Mouse (Mus musculus) spleen, postnatal 36 days (tissue): ENCODE data around the gene Rgma.

Experiments used
- DNase-seq, 2 experiments: peaks; one replicate each; pipeline ENCODE4 v3.0.0; 2022; ENCODE audit warnings: low spot score in 2 of 2, mixed read lengths in 1 of 2

The Rgma gene

GRCm38 (mm10) chr7:73400051-73400916 lies 25.0 kb downstream of the Rgma start:
- no peak for DNase-seq

GRCm38 (mm10) chr7:73402106-73402505 lies 26.8 kb downstream of the Rgma start:
- DNase-seq: no peak

DNA sequence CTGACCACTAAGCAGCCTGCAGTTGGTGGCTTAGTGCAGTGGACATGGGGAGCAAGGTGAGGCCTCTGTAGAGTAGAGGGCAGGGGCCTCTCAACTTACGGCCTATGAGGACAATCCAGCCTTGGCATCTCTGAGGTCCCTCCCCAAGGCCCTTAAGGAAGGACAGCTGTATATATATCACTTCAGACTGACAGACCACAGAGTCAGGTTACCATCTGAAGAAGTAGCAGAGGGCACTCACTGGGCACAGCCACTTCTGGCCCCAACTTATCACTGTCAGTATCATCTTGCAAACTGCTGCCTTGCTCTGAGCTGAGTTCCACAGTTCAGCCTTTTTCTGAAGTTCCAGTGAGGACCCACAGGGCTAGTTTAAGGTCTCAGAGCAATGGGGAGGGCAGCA lies 27.4 kb downstream of the Rgma start:
- DNase-seq: no peak

GRCm38 (mm10) chr7:73403538-73403937 lies 28.2 kb downstream of the Rgma start:
- no peak for DNase-seq

GRCm38 (mm10) chr7:73405550-73405949 lies 30.2 kb downstream of the Rgma start:
- DNase-seq: no peak

DNA sequence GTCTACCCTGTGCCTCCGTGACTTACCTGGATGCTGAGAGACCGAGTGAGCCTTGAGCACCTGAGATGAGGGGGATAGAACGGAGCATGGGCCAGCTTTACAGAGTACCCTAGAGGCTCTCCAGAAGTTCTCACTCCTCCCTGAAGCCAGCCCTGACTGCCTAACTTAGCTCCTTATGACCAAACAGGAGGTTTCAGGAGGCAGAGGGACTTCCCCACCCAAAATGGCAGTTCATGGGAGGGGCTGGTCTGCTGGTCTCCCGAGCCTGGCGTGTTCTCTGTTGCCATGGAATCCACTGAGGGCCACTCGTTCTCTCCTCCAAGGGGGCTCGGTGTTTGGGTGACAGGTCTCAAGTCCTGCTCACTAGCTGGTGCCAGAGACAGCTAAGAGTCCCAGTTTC lies 36.2 kb downstream of the Rgma start:
- no peak for DNase-seq

DNA sequence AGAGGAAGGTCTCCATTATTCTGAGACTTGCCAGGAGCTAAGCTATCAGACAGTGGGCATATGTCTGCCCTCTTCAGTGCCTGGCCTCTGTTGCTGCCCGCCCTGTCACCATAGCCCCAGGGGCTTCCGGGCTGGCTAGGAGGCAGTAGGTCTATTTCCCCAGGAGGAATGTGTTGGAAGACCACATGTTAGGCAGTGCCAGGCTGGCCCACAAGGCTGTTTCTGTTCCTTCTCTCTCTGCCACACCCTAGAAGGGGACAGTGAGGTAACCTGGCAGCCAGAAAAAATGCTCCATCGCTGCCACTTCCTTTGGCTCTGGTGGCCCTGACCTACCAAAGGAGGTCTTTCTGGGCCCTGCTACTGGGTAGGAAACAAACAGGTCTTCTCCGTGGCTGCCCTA lies 36.7 kb downstream of the Rgma start:
- no peak for DNase-seq

- no peak for DNase-seq
Observed at GRCm38 (mm10) chr7:73412419-73412818, 37.1 kb downstream of the Rgma start.

DNA sequence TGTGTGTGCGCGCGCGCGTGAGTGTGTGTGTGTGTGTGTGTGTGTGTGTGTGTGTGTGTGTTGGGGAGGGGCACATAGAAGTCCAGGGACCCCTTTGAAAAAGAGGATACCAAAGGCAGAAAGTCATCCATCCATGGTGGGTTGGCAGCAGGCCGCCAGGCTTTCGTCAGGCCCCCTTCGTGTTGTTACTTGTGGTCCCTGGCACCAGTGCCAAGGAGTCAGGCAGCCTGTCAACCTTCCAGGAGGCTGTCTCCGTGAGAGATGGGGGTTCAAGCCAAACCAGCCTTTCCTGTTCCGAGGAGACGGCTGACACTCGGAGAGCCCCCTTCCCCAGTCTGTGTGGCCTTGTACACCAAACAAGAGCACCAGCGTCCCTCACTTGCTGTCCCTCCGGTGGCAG lies 38.9 kb downstream of the Rgma start:
- DNase-seq: no peak

- DNase-seq: no peak
Observed at GRCm38 (mm10) chr7:73419375-73419774, 44.1 kb downstream of the Rgma start.

DNA sequence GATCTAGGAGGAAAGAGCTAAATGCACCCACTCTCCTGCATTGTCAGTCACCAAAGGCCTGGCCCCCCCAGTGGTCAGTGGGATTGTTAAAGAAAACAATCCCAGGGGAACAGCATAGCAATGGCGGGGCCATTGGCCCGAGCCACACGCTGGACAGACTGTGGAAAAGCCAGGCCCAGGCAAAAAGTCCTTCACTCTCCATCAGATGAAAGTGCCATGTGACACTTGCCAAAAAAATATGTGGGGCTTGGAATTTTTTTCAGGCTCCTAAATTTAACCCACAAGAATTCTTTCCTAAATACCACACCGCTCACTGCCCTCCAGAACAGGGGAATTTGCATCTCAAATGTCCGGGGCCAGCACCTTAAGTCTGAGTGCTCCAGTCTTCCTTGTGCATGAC lies 45.5 kb downstream of the Rgma start:
- DNase-seq: no peak

DNA sequence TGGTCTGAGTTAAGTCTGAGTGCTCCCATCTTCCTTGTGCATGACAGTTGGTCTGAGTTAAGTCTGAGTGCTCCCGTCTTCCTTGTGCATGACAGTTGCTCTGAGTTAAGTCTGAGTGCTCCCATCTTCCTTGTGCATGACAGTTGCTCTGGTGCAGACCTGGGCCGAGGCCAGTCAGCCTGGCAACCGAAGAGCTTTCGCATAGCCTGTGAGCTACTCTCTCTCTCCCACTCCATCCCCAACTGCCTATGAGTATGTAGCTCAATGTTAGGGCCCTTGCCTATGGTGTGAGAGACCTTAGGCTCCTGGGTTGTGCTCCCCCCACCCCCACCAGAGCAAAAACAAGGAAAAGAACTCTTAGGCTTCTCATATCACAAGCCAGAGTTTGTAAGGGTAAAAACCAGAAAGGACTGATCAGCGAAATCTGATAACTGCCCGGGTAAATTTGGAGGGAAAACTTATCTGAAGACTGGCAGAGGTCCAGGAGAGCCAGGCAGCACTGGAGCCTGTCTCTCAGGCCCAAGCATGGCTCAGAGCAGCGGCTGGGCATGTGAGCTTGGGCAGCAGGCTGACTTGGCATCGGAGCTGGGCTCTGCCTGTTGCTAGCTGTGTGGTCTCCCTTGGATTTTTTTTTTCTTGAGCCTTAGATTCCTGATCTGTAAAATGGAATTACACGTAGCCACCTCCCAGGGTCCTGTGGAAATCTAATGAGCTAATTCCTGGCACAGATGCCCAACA lies 46.1 kb downstream of the Rgma start:
- no peak for DNase-seq

DNA sequence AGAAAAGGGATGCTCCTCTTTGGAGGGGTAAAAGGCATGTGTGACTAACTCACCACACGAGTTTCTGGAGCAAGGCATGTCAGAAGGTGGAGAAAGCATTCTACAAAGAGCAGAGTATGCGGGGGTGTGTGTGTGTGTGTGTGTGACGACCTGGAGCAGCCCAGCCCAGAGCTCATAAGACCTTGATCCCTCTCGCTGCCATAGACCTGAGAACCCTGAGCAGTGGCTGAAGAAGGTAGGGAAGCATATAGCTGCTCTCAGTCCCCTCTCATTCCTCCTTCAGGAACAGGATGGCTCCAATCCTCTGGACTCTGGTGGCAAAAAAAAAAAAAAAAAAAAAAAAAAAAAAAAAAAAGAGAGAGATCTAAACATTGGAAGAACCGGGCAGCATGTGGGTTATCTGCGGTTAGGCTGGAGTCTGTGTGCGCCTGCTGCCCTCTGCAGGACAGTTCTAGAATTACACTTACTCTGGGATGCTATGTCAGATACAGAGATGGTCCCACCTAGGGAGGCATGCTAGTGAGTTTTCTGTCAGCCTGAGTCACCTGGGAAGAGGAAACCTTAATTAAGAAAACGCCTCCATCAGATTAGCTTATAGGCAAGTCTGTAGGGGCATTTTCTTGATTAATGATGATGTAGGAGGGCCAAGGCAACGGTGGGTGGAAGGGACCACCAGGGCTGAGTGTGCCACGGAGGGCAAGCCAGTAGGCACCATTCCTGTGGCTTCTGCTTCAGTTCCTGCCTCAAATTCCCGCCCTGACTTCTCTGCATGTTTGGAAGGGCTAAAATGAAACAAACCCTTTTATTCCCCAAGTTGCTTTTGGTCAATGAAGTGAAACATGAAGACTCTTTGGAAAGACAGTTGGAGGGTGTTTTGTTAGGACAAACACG lies 47.2 kb downstream of the Rgma start:
- DNase-seq: peak; percentile 26 to 27

DNA sequence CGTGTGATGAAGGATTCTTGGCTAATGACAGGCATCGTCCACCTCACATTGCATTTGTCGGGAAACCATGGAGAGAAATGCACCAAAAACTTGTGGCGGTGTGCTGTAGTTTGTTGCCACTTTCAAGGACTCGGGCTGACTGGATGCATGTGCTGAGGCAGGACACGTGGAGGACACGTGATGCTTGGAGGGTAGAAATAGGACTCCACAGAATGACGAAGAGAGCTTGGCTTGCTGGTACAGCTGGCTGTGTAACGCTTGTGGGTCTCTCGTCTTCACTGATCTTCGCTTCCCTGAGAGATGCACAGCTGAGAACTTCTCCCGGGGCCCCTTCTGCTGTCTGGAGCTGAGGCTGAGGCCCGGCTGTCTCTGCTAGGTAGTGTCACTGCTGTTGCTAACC lies 47.9 kb downstream of the Rgma start:
- DNase-seq: no peak

DNA sequence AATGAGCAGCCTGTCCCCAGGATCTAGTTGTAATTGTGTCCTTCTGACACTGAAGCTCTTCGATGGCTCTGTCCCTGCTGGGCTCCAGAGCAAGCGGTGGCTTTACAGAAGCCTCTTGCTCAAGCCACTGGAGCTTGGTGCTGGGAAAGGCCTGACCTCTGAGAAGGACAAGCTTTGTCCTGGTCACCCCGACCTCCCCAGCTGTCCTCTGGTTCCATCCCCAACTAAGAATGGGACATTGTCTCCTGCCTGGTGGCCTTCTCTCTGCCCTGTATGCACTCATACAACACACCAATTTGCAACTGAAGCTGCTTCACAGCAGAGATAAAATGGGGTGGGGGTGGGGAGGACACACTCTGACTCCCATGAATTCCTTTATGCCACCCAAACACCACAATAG lies 48.9 kb downstream of the Rgma start:
- no peak for DNase-seq

DNA sequence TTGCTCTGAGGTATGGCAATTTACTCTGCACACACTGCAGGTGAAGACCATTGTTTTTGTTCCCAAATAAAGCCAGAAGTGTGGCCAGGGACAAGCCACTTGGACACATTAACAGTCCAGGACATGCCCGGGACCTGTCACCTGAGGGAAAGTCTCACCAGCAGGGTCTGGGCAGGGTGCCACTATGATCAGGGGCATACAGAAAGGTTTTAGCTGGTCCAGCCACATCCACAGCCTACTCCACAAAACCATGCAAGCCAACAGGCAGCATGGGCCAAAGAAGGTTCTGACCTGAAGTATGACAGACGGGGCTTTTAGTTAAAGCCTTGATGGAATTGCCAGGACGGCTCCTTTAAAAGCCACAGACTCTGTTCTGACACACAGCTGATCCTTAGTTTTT lies 49.4 kb downstream of the Rgma start:
- DNase-seq: no peak

- DNase-seq: no peak
Observed at GRCm38 (mm10) chr7:73425451-73425850, 50.1 kb downstream of the Rgma start.

DNA sequence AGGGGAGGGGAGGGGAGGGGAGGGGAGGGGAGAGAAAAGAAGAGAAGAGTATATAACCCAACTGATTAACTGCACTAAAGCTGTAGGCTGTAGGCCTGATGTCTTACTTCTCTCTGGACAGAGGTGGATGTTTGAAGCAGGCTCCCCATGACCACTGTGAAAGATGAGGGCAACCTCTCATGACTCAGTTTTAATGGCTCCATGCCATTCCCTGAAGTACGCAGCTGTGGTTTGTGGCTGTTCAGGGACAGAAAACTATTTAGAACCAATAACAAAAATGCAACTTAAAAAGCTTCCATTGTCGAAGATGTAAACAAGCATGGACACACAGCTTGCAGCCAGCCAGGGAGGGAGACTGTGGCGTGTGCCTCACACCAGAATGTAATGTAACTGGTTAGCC lies 50.9 kb downstream of the Rgma start:
- DNase-seq: no peak

DNA sequence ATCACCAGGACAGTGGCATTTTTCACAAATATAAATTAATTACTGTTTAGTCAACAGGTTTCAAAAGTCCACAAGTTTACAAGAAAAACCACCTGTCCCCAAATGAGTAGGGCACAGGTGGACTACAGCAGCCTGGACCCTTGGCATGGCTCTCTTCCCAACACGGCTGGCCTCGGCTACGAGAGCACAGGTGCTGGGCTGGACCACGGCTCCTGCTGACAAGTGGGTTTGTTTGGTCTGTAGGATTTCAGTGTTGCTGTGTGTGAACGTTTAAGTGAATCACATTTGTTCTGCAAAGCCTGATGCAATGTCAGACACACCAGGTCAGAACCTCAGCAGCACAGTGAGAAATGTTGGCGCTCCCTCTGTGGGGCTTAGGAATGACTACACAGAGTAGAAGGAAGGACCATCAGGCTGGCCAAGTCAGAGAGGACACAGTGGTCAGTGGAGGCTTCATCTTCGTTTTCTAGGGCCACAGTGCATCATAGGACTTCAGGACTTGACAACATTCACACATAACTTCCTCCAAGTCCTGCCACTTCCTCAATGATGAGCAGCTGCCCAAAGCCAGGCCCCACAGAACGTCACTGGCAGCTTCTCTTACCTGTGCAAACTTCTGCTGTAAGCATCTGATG lies 51.6 kb downstream of the Rgma start:
- DNase-seq: no peak

DNA sequence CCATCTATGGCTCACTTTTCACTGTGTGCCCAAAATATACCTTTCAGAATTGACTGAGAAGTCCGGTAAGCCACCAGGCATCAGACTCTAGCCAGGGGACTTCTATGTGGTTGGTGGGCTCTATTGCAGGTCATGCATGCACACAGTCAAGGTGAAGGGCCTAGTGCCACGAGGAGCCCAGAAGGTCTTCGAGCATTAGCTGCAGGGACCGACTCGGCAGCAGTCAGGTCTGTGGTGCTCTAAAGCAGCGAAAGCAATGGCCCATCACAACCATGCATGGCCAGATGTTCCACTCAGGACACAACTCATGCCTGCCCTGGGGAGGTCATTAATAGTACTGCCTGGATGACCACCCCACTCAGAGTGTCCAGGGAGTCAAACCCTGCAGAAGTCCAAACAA lies 52.5 kb downstream of the Rgma start:
- DNase-seq: no peak

DNA sequence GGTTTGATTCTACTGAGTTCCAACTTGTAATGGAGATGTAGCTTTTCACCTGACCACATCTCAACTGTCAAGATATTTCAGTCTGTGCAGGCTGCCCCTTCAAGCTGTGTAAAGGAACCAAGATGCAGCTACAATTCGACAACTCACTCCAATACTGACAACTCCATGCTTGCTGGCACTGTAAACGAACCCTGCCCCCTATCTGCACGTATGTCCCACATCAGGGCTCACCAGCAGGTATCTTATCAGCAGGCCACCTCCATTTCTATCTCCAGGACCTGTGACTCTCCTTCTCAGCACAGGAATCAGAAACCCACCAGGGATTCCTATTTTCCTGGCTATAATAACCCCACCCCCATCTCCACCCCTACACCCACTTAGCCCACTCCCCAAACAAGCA lies 53.2 kb downstream of the Rgma start:
- no peak for DNase-seq
